Mouse (Mus musculus) midbrain, embryonic 14.5 days (tissue): Measurements from ENCODE around the gene Larp1. TPM values are rescaled to one million over a fixed set of nuclear protein-coding genes. Genes with fewer than 3 reads are reported as not detected.

Source experiments
- ATAC-seq: fragments of 200-750 bp; cut with Nextera tagmentation; 2 replicates; pipeline ENCODE4 v1.8.0; 2017; ENCODE audit warnings: moderate number of reproducible peaks, moderate library complexity; ENCODE audit not compliant: low FRiP score, low TSS enrichment
- DNase-seq: peaks from one replicate; pipeline ENCODE4 v3.0.0-alpha.2; 2015
- H3K27ac ChIP-seq: fragments of 300-500 bp; sonication (generic); replicated peaks from 2 replicates; pipeline ENCODE4 v1.5.1; 2014; ENCODE audit warnings: mild to moderate bottlenecking, low read depth, low read length, moderate library complexity
- H3K27me3 ChIP-seq: fragments of 300-500 bp; sonication (generic); 2 replicates; pipeline ENCODE4 v1.6.1; 2014; ENCODE audit warnings: low read length, control low read depth, mixed read lengths; ENCODE audit not compliant: control insufficient read depth, insufficient read depth
- H3K36me3 ChIP-seq: fragments of 300-500 bp; sonication (generic); 2 replicates; pipeline ENCODE4 v1.6.1; 2014; ENCODE audit warnings: low read length, control low read depth; ENCODE audit not compliant: control insufficient read depth, insufficient read depth
- H3K4me1 ChIP-seq: fragments of 300-500 bp; sonication (generic); 2 replicates; pipeline ENCODE4 v1.6.1; 2014; ENCODE audit warnings: mild to moderate bottlenecking, antibody characterized with exemption, low read length, control low read depth; ENCODE audit not compliant: control insufficient read depth, insufficient read depth
- H3K4me2 ChIP-seq: fragments of 300-500 bp; sonication (generic); 2 replicates; pipeline ENCODE4 v1.6.1; 2014; ENCODE audit warnings: mild to moderate bottlenecking, low read length, moderate library complexity
- H3K4me3 ChIP-seq: fragments of 300-500 bp; sonication (generic); replicated peaks from 2 replicates; pipeline ENCODE4 v1.5.1; 2014; ENCODE audit warnings: low read depth, low read length
- H3K9ac ChIP-seq: fragments of 300-500 bp; sonication (generic); replicated peaks from 2 replicates; pipeline ENCODE4 v1.6.1; 2014; ENCODE audit warnings: mild to moderate bottlenecking, low read length, moderate library complexity
- H3K9me3 ChIP-seq: fragments of 300-500 bp; sonication (generic); 2 replicates; pipeline ENCODE4 v1.6.1; 2016; ENCODE audit warnings: low read length, control low read depth, mixed read lengths; ENCODE audit not compliant: control insufficient read depth
- WGBS: fragments of 180-500 bp; shearing (Covaris S2); extraction: QIAGEN DNeasy Blood & Tissue Kit; methylation state at CpG from one replicate; pipeline ENCODE4 v1.1.7; 2014; 5-methylcytosine and 5-hydroxymethylcytosine counted together
- polyA plus RNA-seq: library from polyadenylated mRNA; unstranded; fragments of >200 nt; fragmentation: Nextera tagmentation; extraction: Ambion mirVana; gene quantifications from 2 replicates; pipeline ENCODE4 v1.2.1, GENCODE M21; 2014

Larp1 gene
- polyA plus RNA-seq, 1 experiment from 2014 or later = 19.1 TPM

DNA sequence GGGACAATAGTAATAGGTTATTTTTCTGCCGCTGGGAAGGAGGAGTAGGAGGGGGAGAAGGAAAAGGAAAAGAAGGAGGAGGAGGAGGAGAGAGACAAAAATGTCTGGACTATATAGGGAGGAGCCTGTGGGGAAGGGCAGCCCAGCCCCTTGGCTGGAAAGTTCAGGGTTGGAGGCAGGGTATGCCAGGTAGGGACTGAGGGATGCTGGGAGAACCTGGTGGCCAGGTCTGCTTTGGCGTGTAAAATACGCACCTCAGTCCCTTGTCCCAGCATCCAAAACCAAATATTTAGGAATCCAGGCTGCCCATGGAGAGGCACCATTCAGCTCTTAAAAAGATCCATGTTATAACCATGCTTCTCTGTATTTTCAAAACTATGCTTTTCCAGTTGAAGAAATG is 93.3 kb downstream of the Larp1 start:
- no peak overlapping the region for H3K9ac ChIP-seq
- DNase-seq = no peak
- H3K4me1 ChIP-seq = peaks cover 13% of the 10 kb centered on the region
- no peak overlapping the region for H3K4me3 ChIP-seq
- H3K36me3 ChIP-seq = no peaks in the 10 kb centered on the region
- no peak overlapping the region for H3K4me2 ChIP-seq
- no peak for ATAC-seq
- no peaks in the 10 kb centered on the region for H3K9me3 ChIP-seq
- WGBS = 83% methylated on average over 3 of the region's 3 CpGs
- no peak overlapping the region for H3K27ac ChIP-seq
- no peaks in the 10 kb centered on the region for H3K27me3 ChIP-seq

DNA sequence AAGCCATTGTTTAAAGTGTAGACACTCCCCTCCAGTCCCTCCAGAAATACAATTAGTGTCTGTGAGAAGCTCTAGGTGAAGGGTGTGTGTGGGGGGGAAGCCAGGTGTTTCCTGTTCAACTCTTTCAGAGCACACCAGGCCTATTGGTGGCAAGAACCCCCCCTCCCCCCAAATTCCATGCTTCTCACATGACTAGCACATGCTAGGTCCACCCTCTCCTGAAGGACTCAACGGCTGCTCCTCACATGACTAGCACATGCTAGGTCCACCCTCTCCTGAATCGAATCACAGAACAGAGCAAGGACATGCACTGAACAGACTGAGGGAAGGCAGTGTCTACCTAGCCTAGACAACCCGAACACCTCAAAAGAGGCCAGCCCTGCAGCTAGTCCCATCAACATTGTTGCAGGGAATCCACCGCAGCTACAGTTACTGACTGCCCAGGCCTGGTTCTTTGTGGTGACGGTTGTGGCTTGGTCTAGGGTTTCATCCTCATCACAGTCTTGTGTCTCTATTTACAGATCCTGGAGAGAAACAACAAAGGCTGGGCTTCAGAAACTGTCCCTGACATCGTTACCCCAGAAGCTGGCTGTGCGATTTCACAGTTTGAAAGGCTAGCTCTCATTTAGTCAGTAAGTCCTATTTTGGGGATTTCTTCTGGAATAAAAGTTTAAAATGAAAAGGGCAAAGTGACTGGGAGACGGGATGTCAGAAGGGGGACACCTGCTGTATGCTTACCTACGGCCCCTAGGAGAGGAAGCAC is 93.9 kb downstream of the Larp1 start:
- 86% methylated on average over 9 of the region's 9 CpGs for WGBS
- H3K4me3 ChIP-seq = no peak overlapping the region
- H3K27me3 ChIP-seq = no peaks in the 10 kb centered on the region
- peak overlapping the region; percentile 77 for H3K4me2 ChIP-seq
- no peaks in the 10 kb centered on the region for H3K36me3 ChIP-seq
- H3K9ac ChIP-seq = no peak overlapping the region
- no peaks in the 10 kb centered on the region for H3K9me3 ChIP-seq
- H3K4me1 ChIP-seq = peaks cover 13% of the 10 kb centered on the region
- no peak for ATAC-seq
- no peak for DNase-seq
- H3K27ac ChIP-seq = no peak overlapping the region

DNA sequence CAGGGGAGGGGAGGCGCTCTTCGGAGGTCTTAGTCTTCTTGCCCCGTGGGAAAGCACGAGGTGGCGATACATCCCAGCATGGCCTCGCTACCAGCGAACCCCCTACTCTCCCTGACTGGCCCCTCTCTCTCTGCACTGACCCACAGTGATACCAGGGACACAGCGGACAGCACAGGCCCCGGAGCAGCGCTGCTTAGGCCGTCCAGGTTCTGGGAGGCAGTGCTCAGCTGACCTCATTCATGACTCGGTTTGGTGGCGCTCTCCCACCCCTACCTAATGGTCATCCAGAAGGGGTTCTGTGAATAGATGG is 94.4 kb downstream of the Larp1 start:
- H3K4me2 ChIP-seq = peak overlapping the region; percentile 77
- peak overlapping the region; percentile 77 for H3K27ac ChIP-seq
- DNase-seq (no peak), ATAC-seq (peak; percentile 49)
- peak overlapping the region; percentile 56 for H3K9ac ChIP-seq
- H3K36me3 ChIP-seq = no peaks in the 10 kb centered on the region
- H3K4me1 ChIP-seq = peaks cover 13% of the 10 kb centered on the region
- peak overlapping the region; percentile 94 for H3K4me3 ChIP-seq
- no peaks in the 10 kb centered on the region for H3K27me3 ChIP-seq
- 53% methylated on average over 13 of the region's 13 CpGs for WGBS
- H3K9me3 ChIP-seq = no peaks in the 10 kb centered on the region

DNA sequence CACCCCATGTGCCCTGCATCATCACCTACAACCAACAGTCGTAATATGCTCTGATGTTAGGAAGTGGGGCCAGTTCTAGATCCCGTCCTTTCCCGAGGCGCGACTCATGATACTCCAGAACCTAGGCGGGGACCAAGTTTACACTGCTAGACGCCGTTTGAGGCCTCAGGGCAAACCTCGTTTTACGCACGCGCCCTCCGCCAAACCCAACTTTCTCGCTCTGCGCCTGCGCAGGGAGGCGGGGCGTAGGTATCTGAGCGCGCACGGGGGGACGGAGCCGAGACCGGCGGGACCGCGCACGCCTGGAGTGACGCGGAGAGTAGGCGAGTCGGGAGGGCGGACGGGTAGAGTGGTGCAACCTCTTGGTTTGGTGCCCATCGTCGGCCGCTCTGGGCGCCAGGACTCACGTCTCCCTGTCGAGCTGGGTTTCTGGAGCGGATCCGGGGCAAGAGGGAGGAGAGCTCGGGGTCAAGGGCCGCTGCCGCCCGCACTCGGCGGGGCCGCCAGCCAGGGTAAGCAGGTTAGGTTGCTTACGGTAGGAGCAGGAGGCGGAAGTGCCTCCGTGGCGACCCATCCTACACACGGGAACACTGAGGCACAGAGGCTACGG is 94.9 kb downstream of the Larp1 start, which contains the start of gene Cnot8:
Gene Cnot8, plus strand, starts transcription at position 457 of the 610 bp plus-strand sequence.
- peak; percentile 96 for ATAC-seq
- H3K4me3 ChIP-seq = peak within 1 kb of the TSS; percentile 94
- peak within 1 kb of the TSS; percentile 77 for H3K4me2 ChIP-seq
- no peaks in the 10 kb centered on the region for H3K36me3 ChIP-seq
- H3K27me3 ChIP-seq = no peaks in the 10 kb centered on the region
- peak within 1 kb of the TSS; percentile 88 for H3K9ac ChIP-seq
- peak; percentile 100 for DNase-seq
- under 1% methylated on average over 53 of the region's 55 CpGs for WGBS
- peak within 1 kb of the TSS; percentile 87 for H3K27ac ChIP-seq
- H3K9me3 ChIP-seq = no peaks in the 10 kb centered on the region
- H3K4me1 ChIP-seq = peaks cover 13% of the 10 kb centered on the region

DNA sequence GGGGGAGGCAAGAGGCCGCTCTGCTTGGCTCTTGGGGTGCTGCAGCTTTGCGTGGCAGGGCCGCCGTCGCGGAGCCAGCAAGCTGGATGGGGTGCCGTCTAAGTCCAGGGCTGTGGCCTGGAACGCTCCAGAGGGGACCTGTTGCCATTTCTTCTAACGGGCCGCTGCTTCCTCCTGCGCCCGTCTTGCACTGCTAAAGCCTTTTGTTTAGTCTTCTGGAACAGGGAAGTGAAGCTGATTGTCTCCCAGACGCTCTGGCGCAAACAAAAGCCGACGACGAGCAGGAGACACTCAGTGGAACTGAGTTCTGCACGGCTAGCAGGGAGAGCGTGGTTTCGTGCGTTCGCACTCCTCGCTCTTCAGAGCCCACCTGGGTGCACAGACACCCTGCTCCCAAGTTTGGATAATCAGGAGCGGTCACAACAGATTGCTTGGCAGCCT is 95.5 kb downstream of the Larp1 start:
- ATAC-seq (no peak; the same call in 1 of the 2 replicates), DNase-seq (peak; percentile 64)
- Histone ChIP-seq H3K4me1 (peaks cover 13% of the 10 kb centered on the region), H3K36me3 (no peaks in the 10 kb centered on the region), H3K9me3 (no peaks in the 10 kb centered on the region), H3K4me3 (peak overlapping the region; percentile 94), H3K4me2 (peak overlapping the region; percentile 77), H3K27me3 (no peaks in the 10 kb centered on the region), H3K9ac (peak overlapping the region; percentile 88), H3K27ac (peak overlapping the region; percentile 87)
- WGBS = 0% methylated on average over 24 of the region's 24 CpGs

DNA sequence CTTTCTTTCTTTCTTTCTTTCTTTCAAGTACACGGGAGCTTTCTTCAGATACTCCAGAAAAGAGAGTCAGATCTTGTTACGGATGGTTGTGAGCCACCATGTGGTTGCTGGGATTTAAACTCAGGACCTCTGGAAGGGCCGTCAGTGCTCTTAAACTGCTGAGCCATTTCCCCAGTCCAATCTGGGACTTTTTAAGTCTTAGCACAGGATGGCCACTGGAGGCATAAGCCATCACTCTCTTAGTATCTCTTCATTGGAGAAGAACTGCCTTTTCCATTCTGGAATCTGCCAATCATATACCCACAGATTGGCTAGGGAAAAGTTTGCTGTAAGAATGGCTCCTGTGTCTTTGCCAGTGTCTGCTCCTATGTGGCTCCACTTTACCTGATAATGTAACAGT is 98.1 kb downstream of the Larp1 start:
- Histone ChIP-seq H3K4me3 (no peak overlapping the region), H3K9ac (no peak overlapping the region), H3K4me2 (no peak overlapping the region), H3K27me3 (no peaks in the 10 kb centered on the region), H3K27ac (no peak overlapping the region), H3K4me1 (peaks cover 13% of the 10 kb centered on the region), H3K9me3 (no peaks in the 10 kb centered on the region), H3K36me3 (peaks cover 23% of the 10 kb centered on the region)
- ATAC-seq (no peak), DNase-seq (no peak)
- 44% methylated on average over 3 of the region's 3 CpGs for WGBS

DNA sequence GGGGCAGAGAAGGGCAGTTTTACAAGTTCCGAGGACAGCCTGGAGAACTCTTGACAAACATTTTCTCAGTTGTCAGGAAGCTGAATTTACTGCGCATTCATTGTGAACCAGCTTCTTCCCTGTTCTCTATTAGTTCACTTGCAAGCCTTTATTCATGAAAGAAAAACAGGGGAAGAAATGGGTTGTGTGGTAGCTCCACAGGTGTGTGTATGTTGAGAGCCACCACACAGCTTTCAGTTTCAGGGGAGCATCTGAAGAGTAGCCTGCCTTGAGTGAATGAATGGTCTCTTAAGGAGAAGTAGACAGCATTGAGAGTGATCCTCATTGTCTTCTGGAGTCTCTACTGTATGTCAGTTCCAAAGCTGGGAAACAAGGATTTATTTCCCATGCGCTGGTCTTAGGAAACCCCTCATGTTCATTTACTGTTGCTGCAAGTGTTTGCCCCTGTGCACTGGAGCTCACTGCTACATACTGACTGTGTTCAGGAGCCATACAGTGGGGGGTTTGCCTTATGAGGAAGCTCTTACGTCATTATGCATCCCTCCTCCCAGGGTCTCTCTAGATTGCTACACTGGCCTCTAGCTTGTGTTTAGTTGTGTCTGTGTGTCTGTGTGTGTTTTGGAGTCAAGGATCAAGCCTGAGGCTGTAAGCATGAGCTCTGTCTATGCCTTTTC is 98.9 kb downstream of the Larp1 start:
- Histone ChIP-seq H3K9ac (no peak overlapping the region), H3K9me3 (no peaks in the 10 kb centered on the region), H3K27ac (no peak overlapping the region), H3K4me3 (no peak overlapping the region), H3K36me3 (peaks cover 30% of the 10 kb centered on the region), H3K27me3 (no peaks in the 10 kb centered on the region), H3K4me1 (peaks cover 13% of the 10 kb centered on the region), H3K4me2 (no peak overlapping the region)
- WGBS = 95% methylated on average over 4 of the region's 4 CpGs
- no peak for DNase-seq
- no peak for ATAC-seq
